Mouse (Mus musculus) liver, postnatal 0 days (tissue): ENCODE measurements around the gene 1500015O10Rik.

ENCODE experiments used
- CTCF ChIP-seq: sonication (generic); IDR thresholded peaks from 2 replicates; pipeline ENCODE4 v1.5.1; 2016; ENCODE audit warnings: antibody characterized with exemption, low read depth
- EP300 ChIP-seq: IDR thresholded peaks from 2 replicates; pipeline ENCODE4 v1.6.1; 2016; ENCODE audit warnings: antibody characterized with exemption, low read depth, mild to moderate bottlenecking

- TF ChIP-seq CTCF = no peak
- no peak for TF ChIP-seq EP300
These were observed 40.4 kb upstream of the 1500015O10Rik start for GRCm38 (mm10) chr1:43689983-43690382.
